Mouse (Mus musculus) C2C12 (cell line): ENCODE measurements around the gene Ccdc170. TPM values are rescaled to one million over a fixed set of nuclear protein-coding genes. Genes with fewer than 3 reads are reported as not detected.

ENCODE experiments used
- H3K27me3 ChIP-seq: one replicate; pipeline ENCODE4 v1.6.1; 2011; ENCODE audit not compliant: control insufficient read depth, insufficient read depth, insufficient read length
- H3K36me3 ChIP-seq: one replicate; pipeline ENCODE4 v1.6.1; 2011; ENCODE audit not compliant: control insufficient read depth, insufficient read depth
- H3K4me3 ChIP-seq: one replicate; pipeline ENCODE4 v1.5.1; 2011; ENCODE audit warnings: mild to moderate bottlenecking, control low read depth; ENCODE audit not compliant: poor library complexity, insufficient read depth, severe bottlenecking
- H3K79me2 ChIP-seq: one replicate; pipeline ENCODE4 v1.6.1; 2011; ENCODE audit not compliant: control insufficient read depth, insufficient read depth
- H3K79me3 ChIP-seq: one replicate; pipeline ENCODE4 v1.6.1; 2011; ENCODE audit warnings: low read depth, control low read depth
- H3ac ChIP-seq: one replicate; pipeline ENCODE3; 2011; ENCODE audit warnings: low read depth; ENCODE audit not compliant: control insufficient read depth, insufficient read length
- CEBPB ChIP-seq: IDR thresholded peaks from one replicate; pipeline ENCODE4 v1.6.1; 2011; ENCODE audit warnings: low read depth, mild to moderate bottlenecking, control low read depth, moderate library complexity
- CTCF ChIP-seq: IDR thresholded peaks from one replicate; pipeline ENCODE4 v1.5.1; 2011; ENCODE audit not compliant: control insufficient read depth, insufficient read depth, insufficient read length
- FOSL1 ChIP-seq: IDR thresholded peaks from one replicate; pipeline ENCODE4 v1.8.0; 2011; ENCODE audit warnings: mild to moderate bottlenecking, low read length; ENCODE audit not compliant: poor library complexity, insufficient read depth, severe bottlenecking
- MAX ChIP-seq: IDR thresholded peaks from one replicate; pipeline ENCODE4 v1.6.1; 2011; ENCODE audit warnings: mild to moderate bottlenecking, control low read depth
- MYOD1 ChIP-seq: IDR thresholded peaks from one replicate; pipeline ENCODE4 v1.6.1; 2011; ENCODE audit warnings: low read depth; ENCODE audit not compliant: control insufficient read depth, insufficient read length
- MYOG ChIP-seq: IDR thresholded peaks from one replicate; pipeline ENCODE4 v1.6.1; 2011; ENCODE audit not compliant: control insufficient read depth, insufficient read length; ENCODE audit errors: extremely low read depth
- USF1 ChIP-seq: IDR thresholded peaks from one replicate; pipeline ENCODE4 v1.6.1; 2011; ENCODE audit warnings: low read depth, mild to moderate bottlenecking, control low read depth, moderate library complexity
- polyA plus RNA-seq: library from polyadenylated mRNA; unstranded; fragments of >200 nt; fragmentation: generic; extraction: Trizol; gene quantifications from one replicate; pipeline ENCODE4 v1.2.1, GENCODE M21; 2012; ENCODE audit warnings: missing spikeins

Gene Ccdc170
- polyA plus RNA-seq, 1 experiment: 0.02 TPM

- Histone ChIP-seq H3K27me3 (no peaks in the 10 kb centered on the region), H3ac (no peak overlapping the region), H3K79me3 (no peaks in the 10 kb centered on the region), H3K36me3 (no peaks in the 10 kb centered on the region), H3K4me3 (no peak overlapping the region), H3K79me2 (no peaks in the 10 kb centered on the region)
- TF ChIP-seq FOSL1 (no peak), USF1 (no peak), MAX (no peak)
These were observed 71.3 kb downstream of the Ccdc170 start for GRCm38 (mm10) chr10:4553442-4554119.

- Histone ChIP-seq H3K4me3 (no peak overlapping the region), H3K36me3 (no peaks in the 10 kb centered on the region), H3ac (no peak overlapping the region), H3K79me2 (no peaks in the 10 kb centered on the region), H3K27me3 (no peaks in the 10 kb centered on the region), H3K79me3 (no peaks in the 10 kb centered on the region)
- TF ChIP-seq FOSL1 (no peak), MYOD1 (no peak), CEBPB (peak; percentile 39), USF1 (no peak), MYOG (no peak), MAX (no peak), CTCF (no peak)
These were observed 74.6 kb downstream of the Ccdc170 start for GRCm38 (mm10) chr10:4556842-4557377.

- TF ChIP-seq MYOD1: no peak
- no peak for TF ChIP-seq FOSL1
- no peak for TF ChIP-seq MAX
- TF ChIP-seq USF1: no peak
- TF ChIP-seq MYOG: no peak
- TF ChIP-seq CEBPB: no peak
- no peak for TF ChIP-seq CTCF
- H3K36me3 ChIP-seq: no peaks in the 10 kb centered on the region
- H3K79me2 ChIP-seq: no peaks in the 10 kb centered on the region
- no peaks in the 10 kb centered on the region for H3K27me3 ChIP-seq
- no peaks in the 10 kb centered on the region for H3K79me3 ChIP-seq
- no peak overlapping the region for H3ac ChIP-seq
- H3K4me3 ChIP-seq: no peak overlapping the region
These were observed 76.8 kb downstream of the Ccdc170 start for GRCm38 (mm10) chr10:4559132-4559531.

DNA sequence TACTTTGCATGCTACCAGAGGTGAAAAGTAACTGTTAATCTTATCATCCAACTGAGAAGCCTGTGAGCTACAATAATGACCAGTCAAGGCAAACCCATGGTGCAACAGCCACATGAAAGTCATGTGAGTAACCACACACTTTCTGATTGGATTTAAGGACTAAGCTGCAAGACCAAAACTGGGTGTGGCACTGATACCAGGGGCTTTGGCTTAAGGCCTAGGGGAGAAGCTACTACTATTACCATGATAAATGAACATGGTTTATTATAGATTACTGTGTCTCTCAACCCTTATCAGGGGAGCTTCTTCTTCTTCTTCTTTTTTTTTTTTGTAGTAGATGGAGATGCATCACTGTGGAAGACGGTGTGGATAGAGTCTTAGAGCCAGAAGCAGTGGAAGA is 82.8 kb downstream of the Ccdc170 start:
- Histone ChIP-seq H3ac (no peak overlapping the region), H3K4me3 (no peak overlapping the region)
- TF ChIP-seq CTCF (no peak), FOSL1 (no peak), CEBPB (no peak), MYOD1 (no peak), MAX (no peak), MYOG (no peak), USF1 (no peak)

DNA sequence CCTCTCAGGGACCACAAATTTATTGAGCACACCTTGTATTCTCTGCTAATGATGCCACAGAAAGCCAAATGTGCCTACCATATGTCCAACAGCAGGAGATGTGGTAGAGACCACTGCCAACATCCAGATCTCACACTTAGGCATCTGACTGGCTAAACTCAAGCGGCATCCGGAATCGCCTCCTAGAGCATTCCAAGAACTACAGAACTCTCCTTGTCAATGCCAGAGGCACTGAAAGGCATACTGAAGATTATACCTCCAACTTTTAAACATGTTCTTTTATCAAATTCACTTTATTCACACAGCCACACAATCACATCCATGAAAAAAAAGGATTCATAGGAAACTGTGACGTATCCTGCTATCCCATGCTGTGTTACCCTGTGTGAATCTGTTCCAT is 88.5 kb downstream of the Ccdc170 start:
- no peaks in the 10 kb centered on the region for H3K36me3 ChIP-seq
- H3K79me2 ChIP-seq: no peaks in the 10 kb centered on the region
- no peak for TF ChIP-seq USF1
- TF ChIP-seq CTCF: no peak
- TF ChIP-seq MAX: no peak
- TF ChIP-seq MYOD1: no peak
- no peak for TF ChIP-seq FOSL1
- TF ChIP-seq MYOG: no peak
- TF ChIP-seq CEBPB: no peak
- no peaks in the 10 kb centered on the region for H3K79me3 ChIP-seq
- no peaks in the 10 kb centered on the region for H3K27me3 ChIP-seq
- H3K4me3 ChIP-seq: no peak overlapping the region
- H3ac ChIP-seq: no peak overlapping the region

More for the DNA sequence above, 82.8 kb downstream of the Ccdc170 start:
- H3K79me2 ChIP-seq: no peaks in the 10 kb centered on the region
- H3K79me3 ChIP-seq: no peaks in the 10 kb centered on the region
- H3K36me3 ChIP-seq: no peaks in the 10 kb centered on the region
- H3K27me3 ChIP-seq: no peaks in the 10 kb centered on the region

GRCm38 (mm10) chr10:4571304-4571703 is 89.0 kb downstream of the Ccdc170 start:
- H3K79me2 ChIP-seq: no peaks in the 10 kb centered on the region
- H3K27me3 ChIP-seq: no peaks in the 10 kb centered on the region
- H3K79me3 ChIP-seq: no peaks in the 10 kb centered on the region
- TF ChIP-seq MYOD1 (no peak), CEBPB (no peak), MAX (no peak), USF1 (no peak), CTCF (no peak), MYOG (no peak), FOSL1 (no peak)
- no peaks in the 10 kb centered on the region for H3K36me3 ChIP-seq
- no peak overlapping the region for H3K4me3 ChIP-seq
- H3ac ChIP-seq: no peak overlapping the region
